Mouse (Mus musculus): Measurements from ENCODE around the gene Vmn2r23.
"Not testable (repeated sequence)": the region's sequence is repeated elsewhere in the genome, so short reads cannot be mapped to it uniquely, and the experiment has no call there.

Gene Vmn2r23

GRCm38 (mm10) chr6:123702370-123702769 lies at the start of gene Vmn2r23:
Gene Vmn2r23 (plus strand): TSS chr6:123702670.
- DNase-seq, result no peak

DNA sequence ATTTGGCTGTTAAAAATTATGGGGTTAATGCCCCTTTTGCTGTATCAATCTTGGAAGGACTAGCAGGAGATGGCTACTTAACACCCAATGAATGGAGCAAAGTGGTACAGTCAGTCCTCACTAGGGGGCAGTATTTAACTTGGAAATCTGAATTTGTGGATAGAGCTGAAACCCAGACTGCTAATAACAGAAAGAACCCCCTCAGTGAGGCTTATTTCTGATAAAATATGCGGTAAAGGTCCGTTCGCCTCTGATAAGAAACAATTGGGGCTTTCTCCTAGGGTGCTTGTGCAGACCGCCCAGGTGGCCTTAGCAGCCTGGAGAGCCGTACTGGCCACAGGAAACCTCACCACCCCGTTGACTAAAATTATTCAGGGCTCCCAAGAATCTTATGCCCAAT lies 45.4 kb upstream of the Vmn2r23 start:
- DNase-seq, result no peak

GRCm38 (mm10) chr6:123696639-123697038 lies 5.8 kb upstream of the Vmn2r23 start:
- DNase-seq, result not testable (repeated sequence)

DNA sequence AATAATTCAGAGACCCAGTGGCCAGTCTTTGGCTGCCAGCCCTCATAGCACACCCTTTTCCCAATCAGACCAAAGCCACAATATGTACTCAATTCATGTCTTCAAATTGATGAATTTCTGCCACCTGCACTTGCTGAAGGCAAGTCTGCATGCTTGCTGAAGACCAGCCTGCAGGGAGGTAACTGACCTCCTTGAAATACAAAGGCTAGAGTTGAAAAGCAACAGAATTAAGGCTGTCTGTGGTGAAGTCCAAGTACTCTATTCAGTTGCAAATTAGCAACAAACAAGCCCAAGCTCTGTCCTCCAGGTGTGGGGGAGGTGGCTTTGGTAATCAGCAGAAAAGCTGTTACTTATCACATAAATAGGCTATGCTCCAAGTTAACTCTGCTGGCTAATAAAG lies 5.3 kb upstream of the Vmn2r23 start:
- no peak for DNase-seq

DNA sequence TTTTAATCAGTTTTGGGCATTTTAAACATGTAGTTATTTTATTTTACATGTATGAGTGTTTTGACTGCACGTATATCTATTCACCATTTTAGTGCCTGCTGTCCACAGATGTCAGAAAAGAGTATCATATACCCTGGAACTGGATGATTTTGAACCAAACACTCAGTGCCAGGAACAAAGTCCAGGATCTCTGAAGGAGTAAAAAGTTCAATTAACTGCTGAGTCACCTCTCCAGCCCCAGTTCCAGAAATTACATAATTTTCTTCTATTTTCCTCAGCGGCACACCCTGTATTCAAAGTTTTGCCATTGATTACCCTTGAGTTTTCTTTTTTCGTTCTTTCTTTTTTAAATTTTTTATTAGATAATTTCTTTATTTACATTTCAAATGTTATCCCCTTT lies 67.6 kb downstream of the Vmn2r23 start:
- DNase-seq, result no peak

- DNase-seq, result no peak
Measured at GRCm38 (mm10) chr6:123778579-123778978, 76.1 kb downstream of the Vmn2r23 start, which contains the start of gene Vmn2r24. Gene Vmn2r24 (plus strand): TSS chr6:123778879.

GRCm38 (mm10) chr6:123784857-123785256 lies 82.4 kb downstream of the Vmn2r23 start:
- DNase-seq, result no peak

DNA sequence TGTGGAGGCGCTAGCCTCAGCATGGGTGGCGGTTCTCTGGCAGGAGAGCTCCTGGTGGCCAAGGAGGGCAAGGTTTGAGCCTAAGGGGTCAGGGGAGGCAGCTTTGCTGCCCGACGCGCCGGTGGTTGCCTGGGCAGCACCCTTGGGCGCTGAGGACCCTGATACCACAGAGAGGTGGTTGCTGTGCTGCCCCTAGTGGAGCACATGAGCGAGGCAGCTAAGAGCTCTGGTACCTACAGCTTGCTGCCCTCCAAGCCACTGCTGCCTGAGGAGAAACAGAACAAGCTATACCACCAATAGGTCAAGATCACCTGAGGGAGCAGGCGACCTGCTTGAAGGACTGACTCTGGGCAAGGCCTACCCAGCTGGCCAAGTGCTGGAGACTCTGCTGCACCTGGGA lies 91.3 kb downstream of the Vmn2r23 start:
- no peak for DNase-seq
